ENCODE assay signal across 13 mouse cellular contexts in the genomic region with DNA sequence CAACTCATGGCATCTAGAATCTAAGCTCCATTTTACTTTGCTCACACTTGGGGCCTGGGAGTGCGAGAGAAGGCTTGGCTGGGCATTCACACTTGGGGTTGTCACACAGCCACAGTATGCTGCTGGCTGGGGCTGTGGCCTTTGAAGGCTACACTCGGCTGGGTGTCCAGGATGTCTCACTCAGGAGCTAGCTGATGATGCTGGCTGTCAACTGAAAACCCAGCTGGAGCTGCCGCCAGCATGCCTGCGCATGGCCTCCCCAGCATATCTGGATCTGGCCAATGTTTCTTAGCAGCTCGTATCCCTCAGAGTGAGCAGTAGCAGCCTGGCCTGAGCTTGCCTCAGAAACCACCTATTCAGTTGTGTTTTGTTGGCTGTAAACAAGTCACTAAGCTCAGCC.
DNase-seq lines count a peak whose midpoint lies in the region; ATAC-seq and TF ChIP-seq lines count a peak whose summit lies in the region.
"Had no signal": no experiment of that assay in that cellular context is flagged by ENCODE, and none has a peak within 500 bp of the region (broad histone marks: within the 10 kb centered on the region; RNA-seq: fewer than 3 reads in every experiment).

No protein-coding gene starts in this region.

- TF ChIP-seq CTCF in cortical plate, adult 2 months (IDR thresholded peaks at IDR 0.05; ENCODE audit: extremely low read depth, insufficient read depth, low read length): no peak

- WGBS in hindbrain, embryonic 16.5 days: 50% methylated on average over 5 of the region's 5 CpGs
- WGBS in hindbrain, embryonic 12.5 days: 56% methylated on average over 5 of the region's 5 CpGs
- 39% methylated on average over 5 of the region's 5 CpGs for WGBS in lung, embryonic 15.5 days

- no peak overlapping the region for H3K4me3 ChIP-seq in hindbrain, embryonic 16.5 days (ENCODE audit: low read length)
- no peak overlapping the region for H3K4me3 ChIP-seq in hindbrain, embryonic 12.5 days
- no peak overlapping the region for H3K4me3 ChIP-seq in lung, embryonic 15.5 days
- no peak overlapping the region for H3K4me3 ChIP-seq in cortical plate, adult 2 months (ENCODE audit: insufficient read depth, low read length)
- H3K4me3 ChIP-seq: myocyte had no signal

- no peak for DNase-seq in lung, postnatal 36 days
- DNase-seq in heart, postnatal 36 days: peak; percentile 13 to 14
- DNase-seq in retina, embryonic 14.5 days (ENCODE audit: low spot score): no peak
- DNase-seq: embryo, embryonic 11 days; gastrocnemius, postnatal 36 days; kidney, adult 9 months had no signal

- H3K4me2 ChIP-seq in hindbrain, embryonic 16.5 days (ENCODE audit: low read length): no peak overlapping the region
- H3K4me2 ChIP-seq in hindbrain, embryonic 12.5 days (replicated peaks): no peak overlapping the region
- no peak overlapping the region for H3K4me2 ChIP-seq in lung, embryonic 15.5 days

- no peaks in the 10 kb centered on the region for H3K36me3 ChIP-seq in hindbrain, embryonic 16.5 days (ENCODE audit: control insufficient read depth, insufficient read depth, low read length)
- no peaks in the 10 kb centered on the region for H3K36me3 ChIP-seq in hindbrain, embryonic 12.5 days
- H3K36me3 ChIP-seq in lung, embryonic 15.5 days: no peaks in the 10 kb centered on the region

- H3K9ac ChIP-seq in hindbrain, embryonic 16.5 days (ENCODE audit: low read depth, low read length): no peak overlapping the region
- no peak overlapping the region for H3K9ac ChIP-seq in hindbrain, embryonic 12.5 days
- no peak overlapping the region for H3K9ac ChIP-seq in lung, embryonic 15.5 days

- H3K4me1 ChIP-seq in hindbrain, embryonic 16.5 days (ENCODE audit: control insufficient read depth, insufficient read depth, low read depth, low read length): 0 out of 2 replicates have a peak, but pooled peaks cover 6% of the 10 kb centered on the region
- peaks cover 8% of the 10 kb centered on the region; the same call in 1 of the 2 replicates for H3K4me1 ChIP-seq in hindbrain, embryonic 12.5 days
- no peaks in the 10 kb centered on the region; the same call in 1 of the 2 replicates for H3K4me1 ChIP-seq in lung, embryonic 15.5 days
- peaks cover 5% of the 10 kb centered on the region for H3K4me1 ChIP-seq in cortical plate, adult 2 months (ENCODE audit: control insufficient read depth, insufficient read depth, low read length)

- H3K27ac ChIP-seq in hindbrain, embryonic 16.5 days (ENCODE audit: low read depth, low read length): no peak overlapping the region
- H3K27ac ChIP-seq in hindbrain, embryonic 12.5 days: no peak overlapping the region
- no peak overlapping the region for H3K27ac ChIP-seq in lung, embryonic 15.5 days
- H3K27ac ChIP-seq in cortical plate, adult 2 months (ENCODE audit: insufficient read depth, low read length): 0 out of 2 replicates have a peak overlapping the region, but pooled peaks have one; percentile 12

- peak; percentile 40; the same call in 1 of the 2 replicates for ATAC-seq in hindbrain, embryonic 16.5 days
- no peak for ATAC-seq in hindbrain, embryonic 12.5 days (ENCODE audit: low FRiP score)
- peak; percentile 67; the same call in 1 of the 2 replicates for ATAC-seq in lung, embryonic 15.5 days (ENCODE audit: borderline replicate concordance, extremely low read depth, low FRiP score, low TSS enrichment)
- ATAC-seq in megakaryocyte-erythroid progenitor cell, adult 5-6 weeks (replicated peaks; ENCODE audit: low FRiP score, low TSS enrichment, poor library complexity, severe bottlenecking): no peak
- ATAC-seq: Patski had no signal

- no peak for TF ChIP-seq POLR2A in cortical plate, adult 2 months (IDR thresholded peaks at IDR 0.05; ENCODE audit: extremely low read depth, insufficient read depth, low read length)

- H3K27me3 ChIP-seq in hindbrain, embryonic 16.5 days (replicated peaks; ENCODE audit: control insufficient read depth, insufficient read depth, low read length): no peaks in the 10 kb centered on the region
- H3K27me3 ChIP-seq in hindbrain, embryonic 12.5 days: no peaks in the 10 kb centered on the region
- H3K27me3 ChIP-seq in lung, embryonic 15.5 days: no peaks in the 10 kb centered on the region
- H3K27me3 ChIP-seq: Patski had no signal

- H3K9me3 ChIP-seq in hindbrain, embryonic 16.5 days (ENCODE audit: control insufficient read depth, low read length): no peaks in the 10 kb centered on the region
- no peaks in the 10 kb centered on the region for H3K9me3 ChIP-seq in hindbrain, embryonic 12.5 days (replicated peaks)
- H3K9me3 ChIP-seq in lung, embryonic 15.5 days: no peaks in the 10 kb centered on the region

- intact Hi-C loops in heart, postnatal 36 days (cut with DNase I): no loop called here

Comparison
In these comparisons a context has a peak if more than half of its experiments do, and no peak if none do; other contexts are left out.
1. ATAC-seq: peak in hindbrain, embryonic 16.5 days (single experiment) and lung, embryonic 15.5 days (single experiment); none in hindbrain, embryonic 12.5 days (single experiment) and megakaryocyte-erythroid progenitor cell, adult 5-6 weeks (single experiment).
2. DNase-seq: peak in heart, postnatal 36 days (2 of 2); none in lung, postnatal 36 days (single experiment) and retina, embryonic 14.5 days (single experiment).